Mouse (Mus musculus) layer of hippocampus, adult 18-20 months (tissue): ENCODE measurements around the gene Mfap4. TPM values are rescaled to one million over a fixed set of nuclear protein-coding genes. Genes with fewer than 3 reads are reported as not detected.

Source experiments
- DNase-seq, 2 experiments: peaks; one replicate each; pipeline ENCODE4 v3.0.0; 2022; ENCODE audit warnings: low spot score in 2 of 2
- total RNA-seq, 2 experiments: library from RNA; stranded (reverse); gene quantifications; 2 replicates each; pipeline ENCODE4 v1.2.3; 2021

The Mfap4 gene
- total RNA-seq, 2 experiments from 2014 or later: 4.3 to 4.8 TPM

- no peak for DNase-seq
Measured at GRCm38 (mm10) chr11:61481239-61482090, 3.8 kb upstream of the Mfap4 start.

- peak in 1 of 2 experiments; percentile 21 for DNase-seq
Measured at GRCm38 (mm10) chr11:61483226-61483845, 1.9 kb upstream of the Mfap4 start.

- no peak for DNase-seq
Measured at GRCm38 (mm10) chr11:61484256-61484612, 997 bp upstream of the Mfap4 start.

- peak in 1 of 2 experiments; percentile 3 for DNase-seq
Measured at GRCm38 (mm10) chr11:61485541-61486457, 568 bp downstream of the Mfap4 start.

- no peak for DNase-seq
Measured at GRCm38 (mm10) chr11:61486458-61487219, 1.4 kb downstream of the Mfap4 start.

GRCm38 (mm10) chr11:61487401-61487800 is 2.2 kb downstream of the Mfap4 start:
- peak in 1 of 2 experiments; percentile 52 for DNase-seq

- DNase-seq: no peak
Measured at GRCm38 (mm10) chr11:61487936-61488335, 2.7 kb downstream of the Mfap4 start.

- no peak for DNase-seq
Measured at GRCm38 (mm10) chr11:61489085-61489484, 3.9 kb downstream of the Mfap4 start.

GRCm38 (mm10) chr11:61489874-61490273 is 4.6 kb downstream of the Mfap4 start:
- no peak for DNase-seq

- DNase-seq: peak in 1 of 2 experiments; percentile 12
Measured at GRCm38 (mm10) chr11:61490944-61491520, 5.8 kb downstream of the Mfap4 start.

GRCm38 (mm10) chr11:61492749-61493401 is 7.6 kb downstream of the Mfap4 start:
- no peak for DNase-seq

GRCm38 (mm10) chr11:61493525-61494128 is 8.4 kb downstream of the Mfap4 start:
- DNase-seq: peak in 1 of 2 experiments; percentile 55

- DNase-seq: peak; percentile 94 to 98
Measured at GRCm38 (mm10) chr11:61494129-61494997, 9.1 kb downstream of the Mfap4 start, which contains the start of gene Mapk7. TSS of gene Mapk7 (minus strand) at chr11:61494406.

GRCm38 (mm10) chr11:61495528-61495927 is 10.3 kb downstream of the Mfap4 start:
- no peak for DNase-seq

GRCm38 (mm10) chr11:61497490-61497889 is 12.3 kb downstream of the Mfap4 start:
- no peak for DNase-seq

- no peak for DNase-seq
Measured at GRCm38 (mm10) chr11:61498736-61499504, 13.7 kb downstream of the Mfap4 start.

- DNase-seq: no peak
Measured at GRCm38 (mm10) chr11:61503933-61504332, 18.7 kb downstream of the Mfap4 start.
